17 mouse cellular contexts compared by ENCODE assay signal in the genomic region with DNA sequence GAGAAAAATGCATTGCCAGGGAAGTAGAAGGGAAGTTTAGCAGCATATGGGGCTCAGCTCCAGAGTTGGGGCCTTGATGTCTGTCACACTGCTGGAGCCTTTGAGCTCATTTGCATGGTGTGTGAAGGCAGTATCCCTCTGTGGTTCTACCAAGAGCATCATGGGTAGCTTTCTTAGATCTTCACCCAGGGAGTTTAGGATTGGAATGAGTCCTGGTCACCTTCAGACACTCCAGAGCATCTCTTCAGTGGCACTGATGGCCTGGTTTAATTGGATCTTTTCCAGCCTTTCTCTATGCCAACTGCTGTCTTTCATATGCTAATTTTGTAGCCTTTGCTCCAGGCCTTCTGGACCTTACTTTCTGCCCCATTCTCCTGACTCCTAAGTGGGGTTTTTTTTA.
DNase-seq lines count a peak whose midpoint lies in the region; ATAC-seq lines count a peak whose summit lies in the region.
"Had no signal": no experiment of that assay in that cellular context is flagged by ENCODE, and none has a peak within 500 bp of the region (broad histone marks: within the 10 kb centered on the region; RNA-seq: fewer than 3 reads in every experiment).

No protein-coding gene starts in this region.

- peaks cover 19% of the 10 kb centered on the region for H3K4me1 ChIP-seq in forebrain, embryonic 14.5 days (ENCODE audit: control insufficient read depth, insufficient read depth, low read length)
- peaks cover 32% of the 10 kb centered on the region for H3K4me1 ChIP-seq in forebrain, embryonic 10.5 days
- no peaks in the 10 kb centered on the region for H3K4me1 ChIP-seq in kidney, embryonic 15.5 days
- peaks cover 4% of the 10 kb centered on the region; the same call in 1 of the 2 replicates for H3K4me1 ChIP-seq in midbrain, embryonic 16.5 days (ENCODE audit: control insufficient read depth, insufficient read depth, low read length)
- H3K4me1 ChIP-seq: embryonic facial prominence, embryonic 13.5 days; hindbrain, embryonic 15.5 days; limb, embryonic 12.5 days; liver, embryonic 15.5 days had no signal

- H3K9me3 ChIP-seq in forebrain, embryonic 14.5 days (replicated peaks; ENCODE audit: control insufficient read depth, low read length) = no peaks in the 10 kb centered on the region
- H3K9me3 ChIP-seq in forebrain, embryonic 10.5 days = no peaks in the 10 kb centered on the region
- no peaks in the 10 kb centered on the region for H3K9me3 ChIP-seq in kidney, embryonic 15.5 days (replicated peaks)
- H3K9me3 ChIP-seq in midbrain, embryonic 16.5 days (replicated peaks; ENCODE audit: control insufficient read depth, low read length, poor library complexity, severe bottlenecking) = no peaks in the 10 kb centered on the region
- H3K9me3 ChIP-seq: embryonic facial prominence, embryonic 13.5 days; hindbrain, embryonic 15.5 days; limb, embryonic 12.5 days; liver, embryonic 15.5 days had no signal

- H3K9ac ChIP-seq in forebrain, embryonic 14.5 days (ENCODE audit: low read length) = no peak overlapping the region
- no peak overlapping the region for H3K9ac ChIP-seq in kidney, embryonic 15.5 days
- no peak overlapping the region for H3K9ac ChIP-seq in midbrain, embryonic 16.5 days (ENCODE audit: low read depth, low read length)
- H3K9ac ChIP-seq: embryonic facial prominence, embryonic 13.5 days; hindbrain, embryonic 15.5 days; limb, embryonic 12.5 days; liver, embryonic 15.5 days had no signal

- no peak overlapping the region for H3K4me3 ChIP-seq in forebrain, embryonic 14.5 days (ENCODE audit: low read depth, low read length)
- H3K4me3 ChIP-seq in forebrain, embryonic 10.5 days = no peak overlapping the region
- no peak overlapping the region for H3K4me3 ChIP-seq in kidney, embryonic 15.5 days (replicated peaks)
- no peak overlapping the region for H3K4me3 ChIP-seq in midbrain, embryonic 16.5 days (ENCODE audit: low read depth, low read length)
- H3K4me3 ChIP-seq: embryonic facial prominence, embryonic 13.5 days; hindbrain, embryonic 15.5 days; left cerebral cortex, adult 2 months; limb, embryonic 12.5 days; liver, embryonic 15.5 days had no signal

- no peaks in the 10 kb centered on the region for H3K36me3 ChIP-seq in forebrain, embryonic 14.5 days (ENCODE audit: control insufficient read depth, insufficient read depth, low read length)
- H3K36me3 ChIP-seq in forebrain, embryonic 10.5 days (replicated peaks) = no peaks in the 10 kb centered on the region
- no peaks in the 10 kb centered on the region for H3K36me3 ChIP-seq in kidney, embryonic 15.5 days
- H3K36me3 ChIP-seq in midbrain, embryonic 16.5 days (ENCODE audit: control insufficient read depth, insufficient read depth, low read length) = no peaks in the 10 kb centered on the region
- H3K36me3 ChIP-seq: embryonic facial prominence, embryonic 13.5 days; G1E; hindbrain, embryonic 15.5 days; limb, embryonic 12.5 days; liver, embryonic 15.5 days had no signal

- no peaks in the 10 kb centered on the region for H3K27me3 ChIP-seq in forebrain, embryonic 14.5 days (replicated peaks; ENCODE audit: control insufficient read depth, insufficient read depth, low read length)
- peaks cover 13% of the 10 kb centered on the region for H3K27me3 ChIP-seq in forebrain, embryonic 10.5 days (ENCODE audit: poor library complexity, severe bottlenecking)
- H3K27me3 ChIP-seq in kidney, embryonic 15.5 days = no peaks in the 10 kb centered on the region
- no peaks in the 10 kb centered on the region for H3K27me3 ChIP-seq in midbrain, embryonic 16.5 days (ENCODE audit: control insufficient read depth, insufficient read depth, low read depth, low read length)
- H3K27me3 ChIP-seq: hindbrain, embryonic 15.5 days; limb, embryonic 12.5 days; liver, embryonic 15.5 days had no signal

- no peak overlapping the region for H3K4me2 ChIP-seq in forebrain, embryonic 14.5 days (ENCODE audit: low read length)
- no peak overlapping the region for H3K4me2 ChIP-seq in kidney, embryonic 15.5 days
- H3K4me2 ChIP-seq in midbrain, embryonic 16.5 days (ENCODE audit: low read length) = no peak overlapping the region
- H3K4me2 ChIP-seq: embryonic facial prominence, embryonic 13.5 days; hindbrain, embryonic 15.5 days; limb, embryonic 12.5 days; liver, embryonic 15.5 days had no signal

- ATAC-seq in forebrain, embryonic 14.5 days = peak; percentile 38; the same call in 1 of the 2 replicates
- no peak for ATAC-seq in kidney, embryonic 15.5 days (replicated peaks; ENCODE audit: low FRiP score)
- ATAC-seq in midbrain, embryonic 16.5 days = peak; percentile 32; the same call in 1 of the 2 replicates
- ATAC-seq: lung, postnatal 0 days had no signal

- peak; percentile 61 for DNase-seq in forebrain, embryonic 14.5 days (ENCODE audit: low spot score)
- DNase-seq in forebrain, embryonic 10.5 days (ENCODE audit: extremely low spot score, low spot score) = no peak
- peak; percentile 9 for DNase-seq in kidney, postnatal 14 days
- DNase-seq in brain, adult 2 months (ENCODE audit: low read depth, low spot score) = peak; percentile 22
- DNase-seq in adrenal gland, postnatal 10 days = no peak
- DNase-seq: gastrocnemius, postnatal 25 days; heart, postnatal 10 days; thymus, postnatal 14 days had no signal

- H3K27ac ChIP-seq in forebrain, embryonic 14.5 days (ENCODE audit: low read depth, low read length) = no peak overlapping the region
- no peak overlapping the region for H3K27ac ChIP-seq in forebrain, embryonic 10.5 days
- no peak overlapping the region for H3K27ac ChIP-seq in kidney, embryonic 15.5 days
- H3K27ac ChIP-seq in midbrain, embryonic 16.5 days (ENCODE audit: low read length) = no peak overlapping the region
- H3K27ac ChIP-seq: embryonic facial prominence, embryonic 13.5 days; hindbrain, embryonic 15.5 days; left cerebral cortex, adult 2 months; limb, embryonic 12.5 days; liver, embryonic 15.5 days had no signal

Comparison
In these comparisons a context has a peak if more than half of its experiments do, and no peak if none do; other contexts are left out.
1. DNase-seq: peak in forebrain, embryonic 14.5 days (single experiment), kidney, postnatal 14 days (single experiment) and brain, adult 2 months (single experiment); none in forebrain, embryonic 10.5 days (single experiment) and adrenal gland, postnatal 10 days (single experiment).